Mouse (Mus musculus) hindbrain, embryonic 10.5 days (tissue): ENCODE data around the gene Tomm20. TPM values are rescaled to one million over a fixed set of nuclear protein-coding genes. Genes with fewer than 3 reads are reported as not detected.
"Not testable (repeated sequence)": the region's sequence is repeated elsewhere in the genome, so short reads cannot be mapped to it uniquely, and the experiment has no call there.

Experiments used
- DNase-seq: peaks from one replicate; pipeline ENCODE4 v3.0.0-alpha.2; 2017; ENCODE audit warnings: low spot score
- H3K27ac ChIP-seq: fragments of 300-500 bp; sonication (generic); 2 replicates; pipeline ENCODE4 v1.5.1; 2016; ENCODE audit warnings: mild to moderate bottlenecking, moderate library complexity
- H3K27me3 ChIP-seq: fragments of 300-500 bp; sonication (generic); 2 replicates; pipeline ENCODE4 v1.6.1; 2016; ENCODE audit warnings: mild to moderate bottlenecking; ENCODE audit not compliant: poor library complexity, insufficient read depth, severe bottlenecking
- H3K36me3 ChIP-seq: fragments of 300-500 bp; sonication (generic); 2 replicates; pipeline ENCODE4 v1.6.1; 2016; ENCODE audit warnings: mild to moderate bottlenecking, moderate library complexity
- H3K4me1 ChIP-seq: fragments of 300-500 bp; sonication (generic); replicated peaks from 2 replicates; pipeline ENCODE4 v1.6.1; 2016; ENCODE audit warnings: mild to moderate bottlenecking
- H3K4me3 ChIP-seq: fragments of 300-500 bp; sonication (generic); 2 replicates; pipeline ENCODE4 v1.5.1; 2016; ENCODE audit warnings: mild to moderate bottlenecking, moderate library complexity
- H3K9me3 ChIP-seq: fragments of 300-500 bp; sonication (generic); 2 replicates; pipeline ENCODE4 v1.6.1; 2016; ENCODE audit warnings: mild to moderate bottlenecking, moderate library complexity
- WGBS: fragments of 180-500 bp; shearing (Covaris S2); methylation state at CpG from one replicate; pipeline ENCODE4 v1.1.7; 2016; 5-methylcytosine and 5-hydroxymethylcytosine counted together
- polyA plus RNA-seq: library from polyadenylated mRNA; unstranded; fragments of >200 nt; fragmentation: Nextera tagmentation; extraction: Ambion mirVana; gene quantifications from 2 replicates; pipeline ENCODE4 v1.2.1, GENCODE M21; 2016

The Tomm20 gene
- polyA plus RNA-seq, 1 experiment from 2014 or later, result 250 TPM

GRCm38 (mm10) chr8:126884202-126884926 is 61.3 kb downstream of the Tomm20 start:
- WGBS, result 47% methylated on average over 6 of the region's 6 CpGs
- no peaks in the 10 kb centered on the region for H3K27me3 ChIP-seq
- H3K27ac ChIP-seq, result peak overlapping the region; percentile 60; the same call in 1 of the 2 replicates
- no peak for DNase-seq
- no peak overlapping the region for H3K4me3 ChIP-seq
- H3K4me1 ChIP-seq, result peaks cover 37% of the 10 kb centered on the region
- H3K9me3 ChIP-seq, result no peaks in the 10 kb centered on the region
- H3K36me3 ChIP-seq, result no peaks in the 10 kb centered on the region

- no peaks in the 10 kb centered on the region for H3K36me3 ChIP-seq
- DNase-seq, result no peak
- H3K4me1 ChIP-seq, result peaks cover 39% of the 10 kb centered on the region
- H3K27ac ChIP-seq, result peak overlapping the region; percentile 60; the same call in 1 of the 2 replicates
- H3K4me3 ChIP-seq, result no peak overlapping the region
- H3K27me3 ChIP-seq, result no peaks in the 10 kb centered on the region
- 79% methylated on average over 5 of the region's 5 CpGs for WGBS
- no peaks in the 10 kb centered on the region for H3K9me3 ChIP-seq
These were observed 61.9 kb downstream of the Tomm20 start for GRCm38 (mm10) chr8:126883752-126884151.

GRCm38 (mm10) chr8:126882586-126882985 is 63.1 kb downstream of the Tomm20 start:
- not testable (repeated sequence) for DNase-seq, H3K9me3 ChIP-seq, H3K36me3 ChIP-seq, H3K27ac ChIP-seq, H3K27me3 ChIP-seq, H3K4me3 ChIP-seq
- 89% methylated on average over 1 of the region's 1 CpGs for WGBS
- peaks cover 33% of the 10 kb centered on the region for H3K4me1 ChIP-seq

DNA sequence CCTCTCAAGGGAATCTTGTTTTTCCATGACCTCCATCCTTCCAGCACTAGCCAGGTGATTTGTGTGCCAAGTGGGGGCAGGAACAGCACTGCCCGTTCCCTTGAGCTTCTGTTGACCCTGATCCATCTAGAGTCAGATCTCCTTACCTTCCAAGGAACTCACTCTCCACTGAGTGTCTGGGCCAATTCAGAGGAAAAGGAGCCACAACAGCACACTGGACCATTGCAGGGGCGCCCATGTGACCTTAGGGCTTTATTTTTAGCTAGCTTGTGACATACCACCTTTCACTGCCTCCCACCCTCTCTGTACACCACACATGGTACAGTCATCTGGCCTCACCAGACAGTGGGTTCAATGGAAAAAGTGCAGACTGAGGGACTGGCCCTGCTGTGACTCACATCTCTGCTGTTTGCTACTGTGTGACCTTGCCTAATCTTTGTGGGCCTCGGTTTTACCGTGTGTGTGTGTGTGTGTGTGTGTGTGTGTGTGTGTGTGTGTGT is 64.0 kb downstream of the Tomm20 start:
- Histone ChIP-seq H3K27me3 (no peaks in the 10 kb centered on the region), H3K9me3 (no peaks in the 10 kb centered on the region), H3K4me3 (no peak overlapping the region), H3K36me3 (no peaks in the 10 kb centered on the region), H3K27ac (no peak overlapping the region), H3K4me1 (peaks cover 30% of the 10 kb centered on the region)
- no peak for DNase-seq
- WGBS, result 80% methylated on average over 4 of the region's 4 CpGs

Other genes starting within 250 kb of the Tomm20 start
- 22.2 and 22.6 TPM in 2 replicates for gene Rbm34, start 25.2 kb upstream of the Tomm20 start, polyA plus RNA-seq
- gene Pard3, start 118.0 kb upstream of the Tomm20 start, polyA plus RNA-seq, result 24.2 and 28.1 TPM in 2 replicates